Mouse (Mus musculus) thymus, adult 2 months (tissue): ENCODE measurements around the gene Sqstm1.

Experiments
- CTCF ChIP-seq: fragments of 200-500 bp; IDR thresholded peaks from 2 replicates; pipeline ENCODE4 v1.5.1; 2012; ENCODE audit warnings: mild to moderate bottlenecking, control low read depth, low read length, moderate library complexity, borderline replicate concordance; ENCODE audit not compliant: control insufficient read depth, poor library complexity, insufficient read depth; ENCODE audit errors: extremely low read depth
- POLR2A ChIP-seq: fragments of 200-500 bp; IDR thresholded peaks from 2 replicates; pipeline ENCODE4 v1.6.1; 2012; ENCODE audit warnings: mild to moderate bottlenecking, low read length, control low read depth, moderate library complexity; ENCODE audit not compliant: control insufficient read depth, poor library complexity, insufficient read depth; ENCODE audit errors: extremely low read depth

- no peak for TF ChIP-seq CTCF
- TF ChIP-seq POLR2A = no peak
Measured at GRCm38 (mm10) chr11:50252684-50253265, 42.1 kb upstream of the Sqstm1 start.
